Mouse (Mus musculus): Measurements from ENCODE around the gene Prex1. TPM values are rescaled to one million over a fixed set of nuclear protein-coding genes. Genes with fewer than 3 reads are reported as not detected.

Gene Prex1
- total RNA-seq, 4 experiments from 2014 or later = 10.4 to 24.3 (median 17.8) TPM

DNA sequence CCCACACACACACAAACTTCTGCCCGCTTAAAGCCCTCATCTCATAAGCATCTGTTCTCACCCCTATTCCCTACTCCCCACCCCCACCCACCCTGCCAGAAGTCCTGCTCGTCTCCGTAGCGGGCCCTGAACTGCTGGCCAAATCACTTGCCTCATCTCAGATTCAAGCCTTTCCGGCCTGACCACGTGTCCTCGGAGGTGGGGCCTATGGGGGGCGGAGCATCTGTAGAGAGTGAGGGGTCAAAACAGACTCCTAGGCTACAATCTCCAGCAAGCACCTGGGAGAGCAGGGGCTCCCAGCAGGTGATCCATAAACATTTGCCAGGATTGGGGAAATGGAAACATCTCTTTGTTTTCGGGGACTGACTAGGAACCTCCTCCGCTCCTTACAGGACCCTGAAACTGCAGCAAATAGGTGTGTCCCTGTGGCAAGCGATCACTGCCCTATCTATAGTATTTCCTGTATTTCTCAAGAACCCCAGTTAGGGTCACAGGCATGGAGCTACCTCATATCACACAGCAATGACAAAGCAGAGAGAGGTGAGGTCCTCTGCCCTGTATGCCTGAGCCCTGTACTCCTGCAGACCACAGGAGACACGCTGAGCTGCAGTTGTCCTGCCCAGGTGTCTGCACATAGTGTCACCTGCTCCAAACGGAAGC, 29.6 kb downstream of the Prex1 start:
- DNase-seq = no peak

DNA sequence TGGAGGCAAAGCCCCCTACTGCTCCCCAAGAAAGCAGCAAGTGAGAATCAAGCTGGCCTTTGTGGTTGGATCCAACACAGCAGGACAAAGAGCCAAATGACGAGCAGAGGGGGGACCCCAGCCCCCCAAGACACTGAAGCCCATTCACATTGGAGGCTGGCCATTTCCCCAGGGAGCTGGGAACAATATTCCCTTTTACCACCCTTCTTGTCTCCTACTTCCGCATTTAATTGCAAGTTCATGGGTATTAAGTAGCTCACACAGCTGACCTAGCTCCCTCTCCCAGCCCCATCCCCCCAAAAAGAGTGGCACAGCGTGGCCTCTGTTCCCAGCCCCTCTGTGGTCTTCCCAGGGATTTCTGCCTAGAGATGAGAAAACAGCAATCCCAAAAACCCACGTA, 30.8 kb downstream of the Prex1 start:
- DNase-seq = no peak

DNA sequence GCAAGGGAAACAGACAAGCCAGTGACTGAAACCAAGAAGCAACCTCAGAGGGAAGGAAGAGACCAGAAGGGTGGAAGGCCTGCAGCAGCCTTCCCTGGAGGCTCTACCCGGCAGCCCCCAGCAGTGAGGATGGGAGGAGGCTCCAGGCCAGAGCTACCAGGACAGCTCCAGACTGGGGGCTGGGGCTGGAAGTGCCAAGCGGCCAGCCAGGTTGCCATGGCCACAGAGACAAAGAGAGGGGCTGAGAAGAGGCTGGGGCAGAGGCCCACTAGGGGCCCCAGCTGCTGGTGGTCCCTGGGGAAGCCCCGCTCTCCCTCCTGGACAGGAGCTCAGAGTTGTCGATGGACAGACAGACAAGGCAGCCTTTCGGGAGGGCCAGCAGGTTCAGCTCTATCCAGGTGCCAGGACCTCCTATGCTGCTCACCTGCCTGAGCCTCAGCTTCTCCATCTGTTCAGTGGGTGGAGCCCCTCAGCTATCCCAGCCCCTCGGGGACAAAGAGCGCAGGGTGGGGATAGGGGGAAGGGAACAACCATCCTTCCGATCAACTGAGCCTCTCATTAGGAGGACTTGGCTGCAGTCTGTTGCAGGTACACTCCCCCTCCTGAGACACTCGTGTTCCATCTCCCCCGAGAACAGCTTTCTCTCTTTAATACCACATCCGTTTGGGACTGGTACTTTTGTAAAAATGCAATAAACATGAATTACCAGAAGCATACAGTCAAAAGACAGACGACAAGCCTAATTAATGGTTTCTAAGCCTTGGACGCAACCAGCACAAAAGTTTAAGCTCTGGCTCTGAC, 34.5 kb downstream of the Prex1 start:
- DNase-seq = no peak

DNA sequence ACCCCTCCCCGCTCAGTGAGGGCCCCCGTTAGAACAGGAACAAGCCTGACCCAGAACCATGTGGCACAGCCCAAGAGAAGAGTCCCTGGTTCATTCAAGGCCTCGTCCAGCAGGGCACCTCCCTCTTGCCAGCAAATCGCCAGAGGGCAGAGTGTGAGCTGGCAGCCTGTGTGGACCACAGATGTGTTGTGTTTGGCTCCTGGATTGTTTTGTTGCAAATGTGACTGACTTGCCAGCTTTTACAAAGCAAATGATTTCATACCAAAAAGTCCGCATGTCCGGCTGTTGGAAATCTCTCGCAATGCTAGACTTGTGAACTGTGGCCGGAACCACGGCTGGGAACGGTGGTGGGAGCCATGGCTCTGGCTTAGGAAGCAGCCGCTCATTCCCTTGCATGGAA, 36.7 kb downstream of the Prex1 start:
- DNase-seq = peak; percentile 31

DNA sequence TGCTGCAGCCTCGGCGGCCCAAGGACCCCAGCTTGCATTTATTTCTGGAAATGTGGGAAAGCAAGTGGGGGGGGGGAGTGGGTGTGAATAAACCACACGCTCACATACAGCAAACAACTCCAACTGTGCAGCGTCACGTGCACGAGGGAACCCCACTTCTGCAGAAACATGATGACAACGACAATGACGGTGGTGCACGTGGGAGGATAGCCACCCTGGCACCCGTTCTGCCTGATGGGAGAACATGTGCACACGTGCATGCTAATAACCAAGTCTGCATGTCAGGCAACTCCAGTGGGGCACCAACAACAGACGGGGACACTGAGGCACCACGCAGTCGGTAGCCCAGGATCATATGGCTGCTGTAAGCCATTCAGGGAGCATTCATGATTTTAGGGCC, 37.1 kb downstream of the Prex1 start:
- no peak for DNase-seq

DNA sequence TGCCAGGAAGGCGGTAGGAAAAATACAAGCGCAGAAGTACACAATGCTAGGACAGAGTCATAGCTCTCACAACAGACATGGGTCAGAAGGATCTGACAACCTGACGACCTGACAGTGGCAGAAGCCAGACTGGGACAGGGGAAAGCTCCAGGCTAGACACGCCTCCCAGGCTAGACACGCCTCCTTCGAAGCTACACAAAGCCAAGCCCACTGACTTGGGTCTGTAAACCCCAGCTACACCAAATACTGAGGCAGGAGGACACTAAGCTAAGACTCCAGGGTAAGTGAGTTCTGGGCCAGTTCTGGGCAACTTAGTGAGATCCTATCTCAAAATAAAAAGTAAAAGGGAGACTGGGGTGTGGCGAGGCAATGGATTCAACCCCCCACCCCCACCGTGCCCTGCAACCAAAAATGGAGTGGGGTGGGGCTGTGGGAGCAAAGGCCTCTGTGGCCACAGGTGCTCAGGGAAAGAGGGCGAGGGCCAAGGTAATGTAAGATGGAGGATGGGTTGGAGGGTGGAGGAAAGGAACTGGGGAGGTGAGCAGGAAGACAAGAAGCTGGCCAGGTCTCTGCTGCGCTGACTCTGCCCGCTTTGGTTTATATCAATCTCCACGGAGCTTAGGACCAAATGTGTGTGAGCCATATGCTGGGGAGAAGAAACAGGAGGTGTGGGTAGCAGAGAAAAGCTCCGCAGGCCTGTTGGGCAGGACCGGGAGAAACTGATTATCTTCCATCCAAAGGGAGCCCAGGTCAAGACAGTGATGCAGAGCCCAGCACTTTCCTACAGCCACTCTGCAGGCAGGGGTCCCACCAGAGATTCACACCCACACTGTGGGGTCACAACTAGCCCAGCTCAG, 37.8 kb downstream of the Prex1 start:
- no peak for DNase-seq

DNA sequence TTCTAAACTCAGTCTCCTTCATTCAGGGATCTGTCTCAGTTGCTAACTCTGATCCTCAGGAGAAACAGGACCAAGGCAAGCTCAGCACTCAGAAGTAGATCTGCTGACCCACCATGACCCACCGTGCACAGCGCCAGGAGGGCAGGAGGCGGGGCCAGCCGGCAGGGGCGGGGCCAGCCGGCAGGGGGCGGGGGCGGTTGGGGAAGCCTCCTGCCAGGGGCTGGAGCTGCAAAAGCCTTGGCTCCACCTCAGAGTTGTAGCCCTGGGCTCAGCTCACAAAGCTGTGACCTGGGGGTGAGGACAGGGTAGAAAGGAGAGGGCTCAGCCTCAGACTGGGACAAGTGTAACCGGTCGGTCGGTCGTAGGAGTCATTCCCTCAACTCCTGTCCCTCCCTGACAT, 38.9 kb downstream of the Prex1 start:
- DNase-seq = no peak

DNA sequence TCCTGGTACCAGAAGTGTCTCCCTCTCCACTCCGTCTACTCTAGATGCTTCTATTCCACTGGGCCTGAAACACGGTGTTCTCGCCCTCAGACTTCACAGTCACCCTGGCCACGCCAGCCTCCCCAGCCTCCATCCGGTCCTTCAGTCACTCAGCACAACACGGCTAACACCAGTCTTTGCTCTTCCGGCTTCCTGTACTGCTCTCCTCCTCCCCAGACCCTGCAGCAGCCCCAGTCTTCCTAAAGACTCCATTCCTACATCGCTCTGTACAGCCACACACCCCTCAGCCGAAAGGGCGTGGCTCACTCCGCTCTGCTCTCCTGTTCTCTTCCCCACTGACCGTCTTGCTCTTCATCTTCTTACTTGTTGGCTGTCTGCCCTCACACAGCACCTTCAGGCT, 39.7 kb downstream of the Prex1 start:
- DNase-seq = no peak

DNA sequence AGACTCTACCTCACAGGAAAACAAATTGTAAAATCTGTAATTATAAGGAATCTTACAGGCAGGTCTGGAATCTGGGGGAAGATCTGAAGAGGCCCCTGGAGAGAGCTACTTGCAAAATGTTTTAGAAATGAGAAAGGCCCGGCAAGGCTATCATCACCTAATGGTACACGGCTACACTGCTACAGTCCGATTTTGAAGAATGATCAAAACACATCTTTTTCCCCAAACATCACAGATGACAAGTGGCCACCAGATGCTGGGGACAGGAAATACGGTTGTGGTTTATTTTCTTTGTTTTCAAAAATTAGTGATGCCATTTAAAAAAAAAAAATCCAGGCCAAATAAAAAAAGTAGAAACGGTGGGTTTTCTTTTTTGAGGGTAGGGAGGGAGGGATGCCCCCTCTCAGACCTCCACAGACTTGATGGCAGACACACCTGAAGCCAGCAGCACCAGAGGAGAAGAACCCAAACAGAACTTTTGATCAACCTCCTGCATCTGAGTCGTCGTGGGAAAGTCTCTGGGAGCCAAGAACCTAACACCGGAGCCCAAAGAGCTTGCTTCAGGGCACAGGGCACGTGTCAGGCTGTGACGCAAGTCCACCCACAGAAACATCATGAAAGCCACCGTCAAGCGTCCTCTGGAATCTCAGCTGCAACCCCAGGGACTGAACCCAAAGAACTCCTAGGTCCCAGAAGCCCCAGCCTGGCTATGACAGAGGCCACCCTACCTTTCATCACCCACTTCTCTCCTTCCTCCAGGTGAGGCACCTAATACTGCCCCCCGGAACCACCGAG, 41.3 kb downstream of the Prex1 start:
- no peak for DNase-seq

DNA sequence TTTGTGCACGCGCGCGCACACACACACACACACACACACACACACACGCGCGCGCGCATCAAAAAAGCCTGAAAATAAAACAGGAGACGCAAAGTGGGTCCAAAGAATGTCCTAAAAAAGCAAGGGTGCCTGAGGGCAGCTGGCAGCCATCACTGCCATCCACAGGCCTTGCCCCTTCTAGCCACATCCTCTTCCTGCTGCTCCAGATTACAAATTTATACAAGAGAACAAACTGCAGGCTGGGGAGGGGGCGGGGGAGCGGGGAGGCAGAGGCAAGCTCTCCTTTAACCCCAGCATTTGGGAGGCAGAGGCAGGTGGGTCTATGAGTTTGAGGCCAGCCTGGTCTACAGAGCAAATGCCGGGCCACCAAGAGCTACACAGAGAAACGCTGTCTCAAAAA, 42.0 kb downstream of the Prex1 start:
- DNase-seq = no peak

DNA sequence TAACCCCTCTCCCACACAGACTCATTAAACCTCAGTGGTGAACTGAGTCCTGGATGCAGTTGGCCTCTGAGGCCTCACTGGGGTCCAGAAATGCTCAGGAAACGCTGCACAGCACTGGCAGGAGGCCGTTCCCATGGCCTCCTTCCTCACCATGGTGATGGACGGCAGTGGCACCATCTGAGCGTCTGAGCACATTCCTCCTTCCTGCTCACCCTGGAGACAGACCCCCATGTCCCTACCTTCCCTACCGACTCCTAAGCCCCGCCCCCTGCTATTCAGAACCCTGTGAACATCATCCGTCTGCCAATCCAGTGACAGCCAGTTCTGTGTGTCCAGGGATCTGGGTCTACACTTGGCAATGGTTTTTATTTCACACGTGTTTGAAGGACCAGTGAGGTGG, 42.6 kb downstream of the Prex1 start:
- DNase-seq = no peak

DNA sequence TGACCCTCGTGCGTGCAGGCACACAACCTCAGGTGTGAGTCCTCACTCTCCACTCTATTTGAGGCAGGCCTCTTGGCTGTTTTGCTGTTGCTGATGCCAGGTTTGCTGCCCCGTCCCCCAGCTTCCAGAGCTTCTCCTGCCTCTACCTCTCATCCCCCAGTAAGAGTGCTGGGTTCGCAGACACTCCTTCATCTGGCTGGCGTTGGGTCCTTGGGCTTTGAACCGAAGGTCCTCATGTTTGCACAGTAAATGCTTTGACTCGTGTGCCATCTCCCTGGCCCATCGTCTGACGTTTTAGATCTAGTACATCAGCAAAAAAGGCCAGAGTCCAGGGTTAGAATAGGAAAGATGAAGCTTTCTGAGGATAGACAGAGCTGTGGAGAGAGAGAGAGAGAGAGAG, 43.7 kb downstream of the Prex1 start:
- DNase-seq = no peak

DNA sequence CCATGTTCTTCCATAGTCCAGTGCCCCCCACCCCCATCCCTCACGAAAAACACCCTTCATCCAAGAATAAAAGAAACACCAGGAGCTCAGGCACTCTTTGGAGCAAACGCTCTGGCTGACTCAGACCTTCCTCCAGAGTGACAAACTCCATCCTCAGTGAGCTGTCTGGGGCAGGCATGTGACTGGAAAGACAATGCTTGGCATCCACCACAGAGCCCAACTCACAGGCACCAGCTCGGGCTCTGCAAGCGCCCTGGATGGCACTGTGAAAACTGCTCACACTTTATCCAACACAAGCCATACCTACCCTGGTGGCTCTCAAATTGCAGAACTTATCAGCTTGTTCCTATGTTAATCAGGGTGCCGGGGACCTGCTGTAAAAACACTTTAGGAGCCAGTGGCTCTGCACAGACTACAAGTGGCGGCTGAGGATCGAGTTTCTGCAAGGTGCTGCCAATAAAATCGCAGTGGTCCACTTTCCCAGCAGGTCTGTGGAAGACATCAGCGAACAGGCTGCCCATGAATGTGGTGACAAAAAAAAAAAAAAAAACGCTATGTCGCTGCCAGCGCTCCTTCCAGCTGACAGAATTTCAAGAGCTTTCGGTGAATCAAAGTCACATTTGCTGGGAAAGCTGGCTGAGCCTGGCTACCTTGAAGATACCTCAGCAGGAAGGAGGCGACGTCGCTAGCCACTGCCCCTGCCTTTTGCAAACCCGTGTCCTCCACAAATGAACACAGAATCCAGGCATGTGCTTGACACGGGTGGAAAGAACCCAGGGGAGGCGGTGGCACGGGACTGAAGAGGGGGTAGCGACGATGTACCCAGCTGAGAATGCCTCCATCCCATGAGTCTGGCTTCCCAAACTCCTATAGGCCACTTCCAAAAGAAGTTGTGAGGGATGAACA, 45.6 kb downstream of the Prex1 start:
- no peak for DNase-seq

DNA sequence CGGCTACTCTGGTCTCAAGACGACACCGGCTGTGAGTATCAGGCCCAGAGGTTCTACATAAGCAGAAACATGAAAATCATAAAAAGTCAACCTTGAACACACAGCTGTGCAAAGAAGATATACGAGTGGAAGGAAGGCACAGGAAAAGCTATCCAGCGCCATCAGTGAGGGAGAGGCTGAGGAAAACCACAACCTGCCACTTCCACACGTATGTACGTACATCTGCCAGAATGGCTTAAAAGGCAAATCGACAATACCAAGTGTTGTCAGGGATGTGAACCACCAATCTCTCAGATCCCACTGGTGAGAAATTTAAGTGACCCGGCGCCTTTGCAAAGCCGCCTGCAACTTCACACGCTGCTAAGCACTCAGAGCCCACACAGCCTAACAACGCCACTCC, 47.5 kb downstream of the Prex1 start:
- no peak for DNase-seq

DNA sequence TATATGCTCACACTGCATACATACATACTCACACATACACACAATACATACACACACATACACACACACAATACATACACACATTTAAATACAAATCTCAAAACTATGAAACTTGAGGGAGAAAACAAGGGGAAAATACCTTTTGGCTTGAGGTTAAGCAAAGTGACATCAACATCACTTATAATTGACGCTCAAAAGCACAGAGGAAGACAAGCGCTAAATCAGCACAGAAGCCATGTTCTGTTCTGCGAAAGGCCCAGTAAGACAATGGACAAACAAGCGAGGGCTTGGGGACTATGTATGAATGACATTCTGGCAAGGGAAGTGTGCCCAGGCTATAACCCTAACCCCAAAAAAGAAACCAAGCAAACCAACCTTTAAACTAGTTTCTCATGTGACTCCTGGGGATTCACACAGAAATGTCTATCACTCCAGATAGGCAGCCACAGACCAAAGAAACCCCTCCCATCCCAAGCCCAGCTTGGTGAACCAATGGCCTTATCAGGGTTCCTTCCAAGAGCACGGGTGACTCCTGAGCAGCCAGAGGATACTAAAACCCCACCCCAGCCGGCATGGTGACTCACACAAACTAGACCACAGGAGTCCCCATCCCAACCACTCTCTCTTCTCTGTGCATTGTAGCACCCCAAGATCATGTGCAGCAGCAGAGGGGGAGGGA, 48.2 kb downstream of the Prex1 start:
- DNase-seq = no peak

DNA sequence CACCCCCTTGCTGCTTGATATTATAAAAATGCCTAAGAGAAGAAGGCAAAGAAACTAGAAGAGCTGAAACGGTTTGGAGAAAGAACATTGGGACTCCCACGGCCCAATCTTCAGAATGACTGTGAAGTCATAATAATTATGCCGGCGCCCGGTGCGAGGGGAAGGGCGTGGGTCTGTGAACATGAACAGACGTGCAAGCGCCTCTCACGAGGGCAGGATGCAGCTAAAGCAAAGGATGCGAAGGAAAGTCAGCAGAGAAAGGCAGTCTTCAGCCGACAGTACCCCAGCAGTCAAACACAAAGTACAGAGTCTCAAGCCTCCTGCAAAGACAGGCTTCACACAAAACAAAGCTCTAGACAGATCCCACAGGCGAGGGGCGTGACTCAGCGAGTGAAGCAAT, 49.1 kb downstream of the Prex1 start:
- no peak for DNase-seq

DNA sequence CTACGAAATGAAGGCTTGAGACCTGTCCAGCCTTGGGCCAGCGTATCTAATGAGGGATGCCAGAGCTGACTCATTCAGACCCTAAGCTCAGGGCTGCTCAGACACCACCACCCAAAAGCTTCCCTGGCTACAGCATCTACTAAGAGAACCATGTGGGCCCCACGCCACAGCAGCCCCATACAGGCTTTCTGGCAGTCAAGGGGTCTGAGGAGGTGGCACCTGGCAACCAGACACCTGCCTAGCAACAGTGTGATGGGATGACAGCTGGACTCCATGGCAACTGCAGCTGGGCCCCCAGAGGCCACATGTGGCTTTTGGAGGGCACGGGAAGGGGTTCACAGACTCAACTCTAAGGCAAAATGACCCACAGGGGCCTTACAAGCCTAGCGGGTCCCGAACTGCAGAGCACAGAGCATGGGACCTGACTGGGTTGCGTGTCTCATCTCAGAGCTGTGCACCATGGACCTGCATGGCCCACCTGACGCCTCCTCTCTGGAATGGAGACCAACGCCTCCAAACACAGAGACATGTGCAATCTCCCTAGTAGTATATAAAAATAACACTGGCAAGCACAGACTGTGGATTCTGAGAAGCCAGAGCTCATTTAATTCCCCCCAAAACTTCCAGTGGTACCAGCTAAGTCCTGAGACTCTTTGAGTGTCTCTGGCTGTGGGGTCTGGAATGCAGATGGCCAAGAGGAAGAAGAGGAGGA, 50.2 kb downstream of the Prex1 start:
- DNase-seq = no peak

DNA sequence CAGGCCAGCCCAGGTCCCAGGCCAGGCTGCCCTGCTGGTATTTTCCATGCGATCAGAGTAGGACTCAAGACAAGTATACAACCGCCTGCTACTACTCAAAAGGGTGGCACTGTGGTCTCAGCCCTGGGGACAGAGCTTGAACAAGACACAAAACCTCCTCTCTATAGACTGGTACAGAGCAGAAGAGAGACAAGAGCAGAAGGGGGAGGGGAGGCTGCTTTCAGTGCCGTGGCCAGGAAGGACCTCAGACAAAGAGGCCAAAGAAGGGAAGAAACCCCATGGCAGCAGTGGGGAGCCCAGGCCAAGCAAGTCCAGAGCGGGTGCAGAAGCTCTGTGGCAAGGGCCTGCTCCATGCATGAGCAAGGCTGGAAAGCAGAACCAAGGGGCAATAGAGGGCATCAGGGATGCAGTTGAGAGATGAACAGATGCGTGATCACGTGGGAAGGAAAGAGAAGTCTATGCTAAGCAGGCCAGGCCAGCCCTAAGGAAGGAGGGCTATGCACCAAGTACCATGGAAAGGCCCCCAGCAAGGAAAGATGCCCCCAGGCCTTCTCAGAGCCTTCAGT, 51.0 kb downstream of the Prex1 start:
- DNase-seq = no peak

DNA sequence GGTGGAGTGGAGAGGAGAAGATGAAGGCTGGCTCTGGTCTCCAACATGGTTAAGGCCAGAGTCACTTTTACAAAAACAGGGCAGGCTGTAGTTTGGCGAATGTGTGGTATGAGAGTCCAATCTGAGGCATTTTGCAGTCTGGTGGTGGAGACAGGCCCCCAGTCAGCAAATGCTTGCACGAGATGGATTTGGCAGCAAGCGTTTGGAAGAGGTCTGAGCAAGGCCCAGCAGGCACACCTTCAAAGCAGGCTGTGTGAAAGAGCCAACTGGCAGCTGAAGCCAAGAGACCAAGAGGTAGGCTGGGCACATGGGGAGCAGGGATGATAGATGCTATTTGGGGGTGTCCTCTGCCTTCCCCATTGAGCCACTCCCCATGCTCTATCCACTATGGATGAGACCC, 51.7 kb downstream of the Prex1 start:
- no peak for DNase-seq

DNA sequence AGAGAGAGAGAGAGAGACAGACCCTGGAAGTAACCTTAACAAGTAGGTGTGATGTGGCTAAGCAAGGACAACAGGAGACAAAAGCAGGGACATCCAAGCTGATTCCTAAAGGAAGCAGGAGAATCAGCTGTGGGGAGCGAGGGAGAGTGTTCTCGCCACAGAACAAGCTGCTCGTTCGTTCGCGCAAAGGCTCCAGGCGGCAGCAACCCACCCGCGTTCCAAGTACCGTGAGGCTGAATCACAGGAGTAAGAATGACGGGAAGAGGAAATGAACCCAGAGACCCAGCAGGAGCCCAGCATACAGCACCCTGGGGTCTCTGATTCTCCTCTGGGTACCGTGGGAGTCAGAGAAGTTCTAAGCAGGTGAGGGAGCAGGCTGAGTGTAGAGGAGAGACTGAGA, 52.1 kb downstream of the Prex1 start:
- DNase-seq = no peak

Measured in adrenal gland, adult 8-10 months (tissue).